15 mouse cellular contexts compared by ENCODE assay signal in genomic region chr9:111425113-111425512, GRCm38 (mm10). TPM values are rescaled to one million over a fixed set of nuclear protein-coding genes. Genes with fewer than 3 reads are reported as not detected.
DNase-seq lines count a peak whose midpoint lies in the region; ATAC-seq and TF ChIP-seq lines count a peak whose summit lies in the region.
"Had no signal": no experiment of that assay in that cellular context is flagged by ENCODE, and none has a peak within 500 bp of the region (broad histone marks: within the 10 kb centered on the region; RNA-seq: fewer than 3 reads in every experiment).

No protein-coding gene starts in this region.

- peak; percentile 34 to 63 for DNase-seq in heart, adult 2 months
- DNase-seq in retina, embryonic 14.5 days (ENCODE audit: low spot score): peak; percentile 12
- no peak for DNase-seq in retina, postnatal 1 day
- peak; percentile 37 for DNase-seq in heart, postnatal 4 days
- no peak for DNase-seq in right cerebral cortex, postnatal 36 days (ENCODE audit: low spot score in 2 of 2)
- DNase-seq: cerebellum, adult 9-10 months; kidney, adult 11 months; kidney, postnatal 4 days; right cerebral cortex, postnatal 4 days; thymus, postnatal 36 days had no signal

- intact Hi-C loops in heart, adult 2 months (cut with DNase I): no loop called here

- no peaks in the 10 kb centered on the region for H3K79me2 ChIP-seq in heart, adult 2 months (replicated peaks; ENCODE audit: control insufficient read depth, insufficient read depth, low read length)

- H3K4me1 ChIP-seq in heart, adult 2 months (ENCODE audit: control insufficient read depth, insufficient read depth, low read length): no peaks in the 10 kb centered on the region; the same call in 1 of the 2 replicates
- H3K4me1 ChIP-seq in heart, embryonic 11.5 days (ENCODE audit: control insufficient read depth, insufficient read depth, low read length): peaks cover 7% of the 10 kb centered on the region
- H3K4me1 ChIP-seq: embryonic facial prominence, embryonic 15.5 days; limb, embryonic 12.5 days had no signal

- no peak for TF ChIP-seq EP300 in heart, adult 2 months (IDR thresholded peaks at IDR 0.05; ENCODE audit: insufficient read depth, low read depth, low read length)

- H3K36me3 ChIP-seq in heart, adult 2 months (ENCODE audit: control insufficient read depth, insufficient read depth, low read length): no peaks in the 10 kb centered on the region
- H3K36me3 ChIP-seq in heart, embryonic 11.5 days (ENCODE audit: control insufficient read depth, insufficient read depth, low read length): no peaks in the 10 kb centered on the region
- H3K36me3 ChIP-seq: embryonic facial prominence, embryonic 15.5 days; limb, embryonic 12.5 days had no signal

- no peak overlapping the region; the same call in 1 of the 2 replicates for H3K27ac ChIP-seq in heart, adult 2 months
- H3K27ac ChIP-seq in heart, embryonic 11.5 days (ENCODE audit: low read depth, low read length): no peak overlapping the region
- H3K27ac ChIP-seq: embryonic facial prominence, embryonic 15.5 days; limb, embryonic 12.5 days had no signal

- TF ChIP-seq POLR2A in heart, adult 2 months (IDR thresholded peaks at IDR 0.05; ENCODE audit: insufficient read depth, low read depth, low read length): no peak

- H3K9ac ChIP-seq in heart, adult 2 months (ENCODE audit: low read depth, low read length): no peak overlapping the region
- no peak overlapping the region for H3K9ac ChIP-seq in heart, embryonic 11.5 days (ENCODE audit: low read depth, low read length)
- H3K9ac ChIP-seq: embryonic facial prominence, embryonic 15.5 days; limb, embryonic 12.5 days had no signal

- no peak overlapping the region for H3K4me3 ChIP-seq in heart, adult 2 months
- H3K4me3 ChIP-seq in heart, embryonic 11.5 days (ENCODE audit: low read depth, low read length): no peak overlapping the region
- H3K4me3 ChIP-seq: embryonic facial prominence, embryonic 15.5 days; limb, embryonic 12.5 days had no signal

- no peak overlapping the region for H3K4me2 ChIP-seq in heart, embryonic 11.5 days
- H3K4me2 ChIP-seq: embryonic facial prominence, embryonic 15.5 days; limb, embryonic 12.5 days had no signal

- 70% methylated on average over 6 of the region's 6 CpGs for WGBS in heart, adult 2 months
- WGBS in heart, embryonic 11.5 days (ENCODE audit: insufficient replicate concordance): 76% methylated on average over 6 of the region's 6 CpGs

- H3K27me3 ChIP-seq in heart, adult 2 months (ENCODE audit: control insufficient read depth, insufficient read depth, low read length): no peaks in the 10 kb centered on the region
- no peaks in the 10 kb centered on the region for H3K27me3 ChIP-seq in heart, embryonic 11.5 days (ENCODE audit: control insufficient read depth, insufficient read depth, low read length)
- H3K27me3 ChIP-seq: embryonic facial prominence, embryonic 15.5 days; limb, embryonic 12.5 days had no signal

- no peaks in the 10 kb centered on the region for H3K9me3 ChIP-seq in heart, embryonic 11.5 days (replicated peaks; ENCODE audit: control insufficient read depth, low read length)
- H3K9me3 ChIP-seq: embryonic facial prominence, embryonic 15.5 days; limb, embryonic 12.5 days had no signal

- no peak for ATAC-seq in heart, embryonic 11.5 days (replicated peaks; ENCODE audit: insufficient number of reproducible peaks, low FRiP score, low TSS enrichment)
- no peak for ATAC-seq in inflammation-experienced regulatory T-cells, adult 6 months
- ATAC-seq: forebrain, embryonic 16.5 days had no signal

- TF ChIP-seq CTCF in heart, adult 2 months (IDR thresholded peaks at IDR 0.05): no peak

RNA-seq across cellular contexts. Expression of gene Dclk3, which starts 13.8 kb away (rescaled TPM):
- under 1 TPM; 0.23 to 0.39 TPM for total RNA-seq in heart, adult 2 months (2021)
- 0.33 and 0.44 TPM in 2 replicates for polyA plus RNA-seq in heart, adult 2 months (2012; rRNA removed)
- 1.3 and 2.0 TPM in 2 replicates for polyA plus RNA-seq in heart, embryonic 11.5 days (2014; fragmentation: Nextera tagmentation; extraction: Ambion mirVana)
- under 1 TPM; 0.86 TPM for total RNA-seq in heart, postnatal 4 days (2021)
- polyA plus RNA-seq in inflammation-experienced regulatory T-cells, adult 6 months (2017; shearing (Covaris generic)): not detected

Comparison
In these comparisons a context has a peak if more than half of its experiments do, and no peak if none do; other contexts are left out.
1. DNase-seq: peak in heart, adult 2 months (2 of 2), retina, embryonic 14.5 days (single experiment) and heart, postnatal 4 days (single experiment); none in retina, postnatal 1 day (single experiment) and right cerebral cortex, postnatal 36 days (0 of 2).